Mouse (Mus musculus) kidney, adult 8-10 months (tissue): ENCODE results near the gene Phospho1.

Experiments
- DNase-seq, 2 experiments: peaks; one replicate each; pipeline ENCODE4 v3.0.0; 2022

Phospho1 gene

GRCm38 (mm10) chr11:95814101-95814500 lies 10.2 kb upstream of the Phospho1 start:
- DNase-seq = no peak

DNA sequence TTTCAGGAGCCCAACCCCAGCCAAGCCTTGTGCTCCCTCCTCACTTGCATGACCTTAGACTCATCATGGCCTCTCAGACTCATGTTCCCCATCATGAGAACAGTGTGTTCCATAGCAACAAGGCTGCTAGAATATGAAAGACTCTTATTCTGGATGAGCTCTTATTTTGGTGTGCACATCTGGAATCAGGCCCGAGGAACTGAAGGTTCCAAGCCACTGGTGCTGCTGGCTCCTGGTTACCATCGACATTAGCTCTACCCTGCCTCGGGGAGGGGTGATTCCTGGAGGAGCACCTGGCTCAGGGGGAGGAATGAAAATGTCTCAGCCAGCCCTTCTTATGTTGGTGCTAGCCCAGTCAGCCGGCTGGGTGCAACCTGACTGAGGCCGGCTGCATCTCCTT lies 9.4 kb upstream of the Phospho1 start:
- DNase-seq = no peak

DNA sequence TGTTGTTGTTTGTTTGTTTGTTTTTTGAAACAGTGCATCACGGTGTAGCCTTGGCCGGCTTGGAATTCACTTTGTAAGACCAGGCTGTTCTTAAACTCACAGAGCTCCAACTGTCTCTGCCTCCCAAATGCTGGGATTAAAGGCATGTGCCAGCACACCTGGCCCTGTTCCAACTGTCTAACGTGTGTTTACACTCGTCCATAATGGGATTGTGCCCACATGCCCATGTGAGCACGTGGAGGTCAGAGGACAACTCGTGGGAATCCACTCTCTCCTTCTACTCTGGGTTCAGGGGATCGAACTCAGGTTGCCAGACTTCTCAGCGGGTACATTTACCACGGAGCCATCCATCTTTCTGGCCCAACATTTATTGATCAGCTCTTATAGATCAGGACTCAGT lies 8.9 kb upstream of the Phospho1 start:
- DNase-seq = no peak

DNA sequence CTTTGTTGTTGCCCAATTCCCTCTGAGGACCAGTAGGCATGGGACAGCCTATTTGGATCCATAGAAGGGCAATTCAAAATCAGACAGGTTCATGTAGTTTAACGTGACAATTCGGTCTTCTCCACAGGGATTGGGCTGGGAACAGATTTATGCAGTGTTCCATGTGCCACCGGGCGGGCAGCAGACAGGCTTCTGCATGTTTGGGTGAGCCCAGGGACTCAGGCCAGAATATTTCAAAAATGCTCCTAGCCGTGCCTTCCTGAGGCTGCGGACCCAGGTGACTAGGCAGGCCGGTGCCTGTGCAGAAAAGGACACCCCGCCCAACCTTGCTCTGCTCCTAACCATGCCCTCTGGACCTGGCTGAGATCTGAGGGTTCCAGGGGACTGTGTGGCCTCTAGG lies 5.2 kb upstream of the Phospho1 start:
- peak in 1 of 2 experiments; percentile 41 for DNase-seq

DNA sequence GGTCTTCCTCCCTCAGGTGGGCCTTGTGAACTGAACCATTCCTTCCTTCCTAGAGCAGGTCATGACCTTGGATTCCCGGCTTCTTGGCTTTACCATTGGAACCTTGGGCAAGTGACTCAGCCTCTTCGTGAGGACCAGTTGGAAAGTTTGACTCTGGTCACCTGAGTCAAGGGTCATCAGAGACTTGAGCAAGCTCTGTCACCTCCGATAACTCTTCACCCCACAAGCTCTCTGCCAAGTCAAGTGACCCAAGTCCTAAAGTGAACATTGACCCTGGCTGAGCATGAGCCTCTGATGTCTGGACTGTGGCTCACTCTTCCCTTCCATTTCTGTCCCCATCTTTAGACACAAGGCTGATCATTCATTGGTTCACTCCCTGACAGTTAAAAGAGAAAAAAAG lies 2.8 kb upstream of the Phospho1 start:
- DNase-seq = no peak

DNA sequence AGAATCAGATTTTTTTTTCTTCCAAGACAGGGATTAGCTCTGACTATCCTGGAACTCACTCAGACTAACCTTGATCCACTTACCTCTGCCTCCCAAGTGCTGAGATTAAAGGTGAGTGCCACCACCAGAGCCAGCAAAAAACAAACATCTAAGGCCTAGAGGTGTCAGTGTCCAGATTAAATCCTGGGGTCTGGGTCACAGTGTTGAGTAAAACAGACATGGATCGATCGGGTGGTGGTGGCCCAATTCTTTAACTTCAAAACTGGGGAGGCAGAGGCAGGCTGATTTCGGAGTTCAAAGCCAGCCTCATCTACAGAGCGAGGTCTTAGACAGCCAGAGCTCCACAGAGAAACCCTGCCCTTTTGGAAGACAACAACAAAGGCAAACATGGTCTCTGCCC lies 1.9 kb upstream of the Phospho1 start:
- no peak for DNase-seq

DNA sequence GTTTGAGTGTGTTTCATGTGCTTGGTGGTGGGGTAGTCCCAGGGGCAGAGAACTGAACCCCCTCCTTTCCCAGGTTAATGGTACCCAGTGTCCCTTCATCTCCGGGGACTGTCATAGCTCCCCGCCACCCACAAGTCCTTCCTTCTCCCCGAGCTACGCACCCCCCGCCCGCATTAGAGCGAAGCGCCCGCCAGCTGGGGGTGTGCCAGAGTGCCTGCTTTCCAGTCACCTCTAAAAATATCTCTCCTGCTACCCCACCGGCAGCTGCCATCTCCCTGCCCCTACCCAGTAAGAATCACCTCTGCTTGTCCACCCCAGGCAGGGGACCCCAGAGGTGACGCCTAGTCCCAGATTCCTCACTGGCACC lies 561 bp downstream of the Phospho1 start:
- peak in 1 of 2 experiments; percentile 35 for DNase-seq

DNA sequence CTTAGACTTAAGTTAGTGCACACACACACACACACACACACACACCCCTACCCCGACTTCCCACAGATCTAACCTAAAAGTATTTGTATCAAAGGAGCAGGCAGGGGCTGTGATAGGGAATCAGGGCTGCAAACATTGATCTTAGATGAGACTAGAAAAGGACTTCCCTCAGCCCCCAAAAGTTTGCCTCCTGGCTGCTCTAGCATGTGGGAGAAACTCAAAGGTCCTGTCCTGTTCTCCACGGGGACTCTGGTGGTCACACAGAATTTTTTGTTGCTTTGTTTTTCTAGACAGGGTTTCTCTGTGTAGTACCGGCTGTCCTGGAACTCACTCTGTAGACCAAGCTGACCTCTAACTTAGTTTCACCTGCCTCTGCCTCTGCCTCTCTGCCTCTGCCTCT lies 1.3 kb downstream of the Phospho1 start:
- no peak for DNase-seq

DNA sequence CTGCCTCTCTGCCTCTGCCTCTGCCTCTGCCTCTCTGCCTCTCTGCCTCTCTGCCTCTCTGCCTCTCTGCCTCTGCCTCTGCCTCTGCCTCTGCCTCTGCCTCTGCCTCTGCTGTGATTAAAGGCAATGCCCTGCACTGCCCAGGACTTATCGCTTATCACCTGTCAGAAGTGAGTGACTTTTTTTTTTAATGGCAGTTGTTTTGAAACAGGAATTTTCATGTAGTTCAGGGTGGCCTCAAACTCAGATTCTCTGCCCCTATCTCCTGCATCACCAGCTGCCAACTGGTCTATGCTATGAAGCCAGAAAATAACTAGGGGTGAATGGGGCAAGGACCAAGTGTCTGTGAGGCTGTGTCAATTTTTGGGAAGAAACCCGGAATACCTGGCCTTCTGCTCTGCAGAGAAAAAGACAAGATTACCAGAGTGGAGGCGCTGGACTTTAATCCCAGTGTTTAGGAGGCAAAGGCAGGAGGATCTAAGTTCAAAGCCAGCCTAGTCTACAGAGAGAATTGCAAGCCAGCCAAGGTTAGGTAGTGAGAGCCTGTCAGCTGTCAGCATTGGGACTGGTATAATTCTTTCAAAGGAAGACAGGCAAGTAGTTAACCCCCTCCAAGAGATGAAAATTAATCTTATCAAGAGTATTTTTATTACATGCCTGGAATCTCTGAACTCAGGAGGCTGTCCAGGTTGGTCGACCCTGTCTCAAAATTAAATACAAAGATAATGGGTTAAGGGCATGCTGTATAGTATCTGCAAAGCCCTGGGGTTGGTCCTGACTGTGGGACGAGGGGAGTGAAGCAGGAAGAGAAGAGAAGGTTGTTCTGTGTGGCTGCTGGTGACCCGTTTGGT lies 2.2 kb downstream of the Phospho1 start:
- no peak for DNase-seq

DNA sequence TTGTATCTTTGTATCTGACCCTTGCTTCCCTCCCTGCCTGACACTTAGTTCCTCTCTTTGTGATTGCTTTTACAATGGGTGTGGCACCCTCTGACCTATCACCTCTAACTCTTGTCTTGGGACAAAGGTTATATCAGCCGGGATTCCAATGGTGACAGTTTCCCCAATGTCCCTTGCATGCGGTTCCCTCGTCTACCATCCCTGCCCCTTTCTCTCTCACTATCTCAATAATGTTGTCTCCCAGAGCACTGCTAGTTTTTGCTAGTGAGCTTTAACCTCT lies 2.8 kb downstream of the Phospho1 start:
- DNase-seq = peak in 1 of 2 experiments; percentile 13

- peak; percentile 63 to 82 for DNase-seq
Measured at GRCm38 (mm10) chr11:95827464-95828085, 3.3 kb downstream of the Phospho1 start.

- no peak for DNase-seq
Measured at GRCm38 (mm10) chr11:95828181-95828964, 4.1 kb downstream of the Phospho1 start.

- no peak for DNase-seq
Measured at GRCm38 (mm10) chr11:95829526-95830050, 5.3 kb downstream of the Phospho1 start.

GRCm38 (mm10) chr11:95830411-95831275 lies 6.3 kb downstream of the Phospho1 start:
- no peak for DNase-seq

GRCm38 (mm10) chr11:95831276-95831619 lies 6.9 kb downstream of the Phospho1 start:
- DNase-seq = no peak

- DNase-seq = no peak
Measured at GRCm38 (mm10) chr11:95831641-95832040, 7.3 kb downstream of the Phospho1 start.

DNA sequence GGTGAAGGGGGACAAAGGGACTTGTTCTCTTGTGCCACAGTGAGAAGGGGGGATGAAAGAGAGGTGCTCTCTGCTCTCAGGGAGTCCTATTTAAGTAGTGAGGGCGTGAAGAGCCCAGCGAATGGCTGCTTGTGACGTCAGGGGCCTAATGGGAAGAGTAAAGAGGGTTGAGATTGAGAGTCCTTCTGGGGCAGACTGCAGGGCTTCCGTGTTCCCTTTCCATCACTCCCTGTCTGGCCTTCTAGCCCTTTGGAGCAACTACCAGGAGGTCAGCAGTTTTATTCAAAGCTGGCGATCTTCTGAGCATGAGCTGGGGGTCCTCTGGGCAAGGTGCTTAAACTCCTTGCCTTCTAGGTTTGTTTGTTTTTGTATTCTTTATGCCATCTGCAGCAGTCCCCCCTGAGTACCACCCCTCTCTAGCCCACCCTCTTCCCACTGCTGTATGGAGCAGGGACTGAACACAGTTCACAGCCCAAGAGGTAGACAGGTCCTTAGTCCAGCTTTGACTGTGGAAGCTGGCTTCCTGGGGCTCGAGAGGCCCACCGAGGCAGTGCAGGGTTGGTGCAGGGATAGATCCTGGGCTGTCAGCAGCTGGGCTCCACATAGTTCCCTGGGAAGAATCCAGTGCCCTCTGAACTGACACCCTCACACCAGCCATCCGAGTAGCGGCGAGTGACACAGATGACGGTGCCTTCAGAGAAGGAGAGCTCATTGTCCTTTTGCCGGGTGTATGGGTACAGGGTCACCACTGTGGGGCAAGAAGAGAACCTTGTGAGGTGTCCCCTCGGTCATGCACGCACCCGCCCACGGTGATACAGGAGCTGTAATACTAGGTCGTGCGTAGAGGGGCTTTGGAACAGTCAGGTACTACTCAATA lies 8.1 kb downstream of the Phospho1 start:
- no peak for DNase-seq

DNA sequence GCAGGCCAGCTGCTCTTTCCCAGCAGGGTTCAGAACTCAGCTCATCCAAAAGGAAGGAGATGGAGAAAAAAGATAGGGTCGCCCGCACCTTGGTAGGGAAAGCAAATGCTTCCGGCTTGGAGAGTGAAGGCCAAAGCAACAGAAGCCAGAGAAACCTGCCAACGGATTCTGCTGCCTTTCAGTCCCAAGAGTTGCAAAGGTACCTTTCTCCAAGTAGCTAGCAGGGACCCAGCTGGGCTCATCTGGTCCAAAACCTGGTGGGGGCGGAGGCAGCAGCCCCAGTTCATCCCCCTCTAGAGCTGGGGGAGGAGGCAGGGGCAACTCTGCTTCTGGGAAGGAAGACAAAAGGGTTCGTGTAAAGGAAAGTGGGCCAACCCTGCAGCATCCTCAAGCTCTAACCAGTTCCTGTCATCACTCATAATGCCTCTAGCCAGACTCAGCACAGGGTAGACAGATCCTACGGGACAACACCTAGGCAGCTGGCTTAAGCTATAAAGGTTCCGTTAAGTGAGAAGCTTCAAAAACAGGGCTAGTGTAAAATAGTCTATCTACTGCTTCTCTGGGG lies 8.8 kb downstream of the Phospho1 start:
- no peak for DNase-seq

DNA sequence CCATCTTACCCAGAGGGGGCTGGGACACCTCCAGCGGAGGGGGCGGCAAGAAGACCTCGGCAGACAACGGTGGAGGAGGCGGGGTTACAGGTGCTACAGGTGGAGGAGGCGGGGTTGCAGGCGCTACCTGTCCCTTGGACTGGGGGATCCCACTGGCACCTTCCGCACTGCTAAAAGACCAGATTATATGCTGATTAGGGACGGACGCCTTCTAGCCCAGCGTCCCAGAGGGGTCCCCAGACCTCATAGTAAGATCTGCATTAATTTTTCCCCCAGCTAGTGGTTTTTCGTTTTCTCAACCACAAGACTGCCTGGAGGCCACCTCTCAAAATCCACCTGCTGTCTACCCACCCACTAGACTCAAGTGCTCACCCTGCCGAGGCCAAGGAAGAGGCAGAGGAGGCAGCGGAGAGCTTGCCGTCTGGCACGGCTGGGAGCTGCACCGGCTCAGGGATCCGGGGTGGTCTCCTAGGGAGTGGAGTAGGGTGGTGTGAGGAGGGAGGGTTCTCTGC lies 9.4 kb downstream of the Phospho1 start:
- DNase-seq = no peak

GRCm38 (mm10) chr11:95834143-95834667 lies 9.9 kb downstream of the Phospho1 start:
- DNase-seq = peak in 1 of 2 experiments; percentile 43
